Mouse (Mus musculus) lung, adult 2 months (tissue): Measurements from ENCODE around the gene Syt13.

ENCODE experiments used
- CTCF ChIP-seq: fragments of 200-500 bp; IDR thresholded peaks from 2 replicates; pipeline ENCODE4 v1.5.1; 2011; ENCODE audit warnings: mild to moderate bottlenecking, low read length, control low read depth; ENCODE audit not compliant: insufficient read depth
- POLR2A ChIP-seq: fragments of 200-500 bp; IDR thresholded peaks from 2 replicates; pipeline ENCODE4 v1.6.1; 2011; ENCODE audit warnings: low read depth, mild to moderate bottlenecking, control low read depth, low read length, borderline replicate concordance; ENCODE audit errors: extremely low read depth

DNA sequence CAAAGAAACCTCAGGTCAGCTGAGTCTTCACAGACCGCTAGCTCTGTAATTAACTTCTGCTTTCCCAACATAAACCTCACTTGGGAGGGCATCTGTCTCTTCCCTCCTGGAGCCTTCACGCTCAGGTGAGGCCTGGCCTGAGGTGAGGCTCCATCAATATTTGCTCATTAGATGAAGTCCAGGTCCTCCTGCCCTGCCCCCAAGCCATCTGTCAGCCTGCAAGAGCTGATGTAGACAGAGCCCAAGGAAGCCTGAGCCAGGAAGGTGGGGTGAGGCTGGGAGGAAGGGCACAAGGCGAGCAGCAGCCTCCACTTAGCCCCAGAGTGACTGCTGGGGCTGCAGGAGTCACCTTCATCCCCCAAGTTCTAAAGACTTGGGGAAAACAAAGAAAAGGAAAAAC, 20.6 kb downstream of the Syt13 start:
- TF ChIP-seq CTCF, result no peak
- no peak for TF ChIP-seq POLR2A
